In the genomic region with DNA sequence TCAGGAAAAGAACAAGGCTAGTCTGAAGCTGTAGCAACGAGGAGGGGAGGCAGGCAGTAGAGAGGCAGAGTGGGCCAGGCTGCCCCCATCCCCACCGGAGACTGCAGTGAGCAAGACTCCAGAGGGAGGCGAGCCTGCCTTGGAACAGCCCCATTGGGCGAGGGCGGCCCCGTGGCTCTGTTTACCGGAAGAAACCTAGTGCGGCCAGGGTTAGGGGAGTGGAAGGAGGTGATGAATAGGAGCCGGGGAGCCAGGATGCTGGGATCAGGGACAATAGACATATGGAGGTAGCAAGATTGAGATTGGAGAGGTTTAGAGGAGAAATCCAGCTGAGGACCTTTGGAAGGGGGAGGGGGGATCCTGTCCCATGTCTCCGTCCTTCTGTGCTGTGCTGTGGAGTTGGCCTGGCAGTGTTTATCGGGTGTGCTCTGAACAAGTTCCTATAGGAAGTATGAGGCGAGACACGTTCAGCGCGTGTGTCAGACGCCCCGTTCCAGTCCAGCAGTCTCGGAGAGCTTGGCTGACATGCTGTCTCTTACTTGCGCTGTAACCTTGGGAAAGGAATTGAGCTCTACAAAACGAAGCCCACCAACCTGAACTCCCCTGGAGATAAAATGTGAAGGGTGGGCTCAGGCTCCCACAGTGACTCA, we compare ENCODE assay signal across 9 mouse cellular contexts. TPM values are rescaled to one million over a fixed set of nuclear protein-coding genes. Genes with fewer than 3 reads are reported as not detected.
DNase-seq lines count a peak whose midpoint lies in the region; ATAC-seq lines count a peak whose summit lies in the region.
"Had no signal": no experiment of that assay in that cellular context is flagged by ENCODE, and none has a peak within 500 bp of the region (broad histone marks: within the 10 kb centered on the region; RNA-seq: fewer than 3 reads in every experiment).

No protein-coding gene starts in this region.

- peak overlapping the region; percentile 40 for H3K27ac ChIP-seq in heart, embryonic 12.5 days (ENCODE audit: poor library complexity, severe bottlenecking)
- 0 out of 2 replicates have a peak overlapping the region, but pooled peaks have one; percentile 28 for H3K27ac ChIP-seq in embryonic facial prominence, embryonic 13.5 days
- H3K27ac ChIP-seq in hindbrain, embryonic 16.5 days (ENCODE audit: low read depth, low read length), result no peak overlapping the region
- no peak overlapping the region for H3K27ac ChIP-seq in midbrain, embryonic 14.5 days (replicated peaks; ENCODE audit: low read depth, low read length)

- H3K4me3 ChIP-seq in heart, embryonic 12.5 days, result 0 out of 2 replicates have a peak overlapping the region, but pooled peaks have one; percentile 2
- peak overlapping the region; percentile 20 for H3K4me3 ChIP-seq in embryonic facial prominence, embryonic 13.5 days
- no peak overlapping the region for H3K4me3 ChIP-seq in hindbrain, embryonic 16.5 days (ENCODE audit: low read length)
- H3K4me3 ChIP-seq in midbrain, embryonic 14.5 days (replicated peaks; ENCODE audit: low read depth, low read length), result no peak overlapping the region

- peak; percentile 48 for ATAC-seq in heart, embryonic 12.5 days (ENCODE audit: insufficient number of reproducible peaks, low FRiP score)
- no peak for ATAC-seq in embryonic facial prominence, embryonic 13.5 days (ENCODE audit: insufficient number of reproducible peaks, insufficient read depth, low FRiP score, low TSS enrichment, low read depth)
- ATAC-seq in hindbrain, embryonic 16.5 days, result 0 out of 2 replicates have a peak, but pooled peaks have one; percentile 11
- no peak; the same call in 1 of the 2 replicates for ATAC-seq in midbrain, embryonic 14.5 days (ENCODE audit: low FRiP score, low TSS enrichment)

- peaks cover 68% of the 10 kb centered on the region for H3K4me1 ChIP-seq in heart, embryonic 12.5 days (replicated peaks)
- peaks cover 57% of the 10 kb centered on the region for H3K4me1 ChIP-seq in embryonic facial prominence, embryonic 13.5 days
- H3K4me1 ChIP-seq in hindbrain, embryonic 16.5 days (ENCODE audit: control insufficient read depth, insufficient read depth, low read depth, low read length), result peaks cover 39% of the 10 kb centered on the region
- peaks cover 49% of the 10 kb centered on the region for H3K4me1 ChIP-seq in midbrain, embryonic 14.5 days (ENCODE audit: control insufficient read depth, insufficient read depth, low read length)

- peak overlapping the region; percentile 33; the same call in 1 of the 2 replicates for H3K9ac ChIP-seq in heart, embryonic 12.5 days
- H3K9ac ChIP-seq in embryonic facial prominence, embryonic 13.5 days, result peak overlapping the region; percentile 49
- peak overlapping the region; percentile 24; the same call in 1 of the 2 replicates for H3K9ac ChIP-seq in hindbrain, embryonic 16.5 days (ENCODE audit: low read depth, low read length)
- H3K9ac ChIP-seq in midbrain, embryonic 14.5 days (replicated peaks; ENCODE audit: low read length), result peak overlapping the region; percentile 29; the same call in 1 of the 2 replicates

- H3K27me3 ChIP-seq in heart, embryonic 12.5 days (replicated peaks), result no peaks in the 10 kb centered on the region
- H3K27me3 ChIP-seq in embryonic facial prominence, embryonic 13.5 days, result no peaks in the 10 kb centered on the region; the same call in 1 of the 2 replicates
- H3K27me3 ChIP-seq in hindbrain, embryonic 16.5 days (replicated peaks; ENCODE audit: control insufficient read depth, insufficient read depth, low read length), result no peaks in the 10 kb centered on the region
- no peaks in the 10 kb centered on the region for H3K27me3 ChIP-seq in midbrain, embryonic 14.5 days (ENCODE audit: control insufficient read depth, insufficient read depth, low read length)

- H3K4me2 ChIP-seq in heart, embryonic 12.5 days, result peak overlapping the region; percentile 61
- H3K4me2 ChIP-seq in embryonic facial prominence, embryonic 13.5 days, result peak overlapping the region; percentile 52
- peak overlapping the region; percentile 37 for H3K4me2 ChIP-seq in hindbrain, embryonic 16.5 days (ENCODE audit: low read length)
- H3K4me2 ChIP-seq in midbrain, embryonic 14.5 days (ENCODE audit: low read length), result peak overlapping the region; percentile 43

- no peaks in the 10 kb centered on the region for H3K9me3 ChIP-seq in heart, embryonic 12.5 days (replicated peaks)
- H3K9me3 ChIP-seq in embryonic facial prominence, embryonic 13.5 days, result no peaks in the 10 kb centered on the region
- H3K9me3 ChIP-seq in hindbrain, embryonic 16.5 days (ENCODE audit: control insufficient read depth, low read length), result no peaks in the 10 kb centered on the region
- H3K9me3 ChIP-seq in midbrain, embryonic 14.5 days (ENCODE audit: control insufficient read depth, low read length), result no peaks in the 10 kb centered on the region

- 23% methylated on average over 20 of the region's 20 CpGs for WGBS in heart, embryonic 12.5 days
- 19% methylated on average over 20 of the region's 20 CpGs for WGBS in embryonic facial prominence, embryonic 13.5 days
- 15% methylated on average over 20 of the region's 20 CpGs for WGBS in hindbrain, embryonic 16.5 days
- 15% methylated on average over 20 of the region's 20 CpGs for WGBS in midbrain, embryonic 14.5 days

- no peak for DNase-seq in heart, adult 18-20 months
- DNase-seq in midbrain, embryonic 14.5 days, result peak; percentile 50
- DNase-seq in frontal cortex, postnatal 14 days (ENCODE audit: low spot score in 2 of 2), result no peak
- DNase-seq in thymus, adult 18-20 months, result no peak
- DNase-seq in spleen, adult 18-20 months, result no peak

- H3K36me3 ChIP-seq in heart, embryonic 12.5 days, result no peaks in the 10 kb centered on the region
- no peaks in the 10 kb centered on the region for H3K36me3 ChIP-seq in embryonic facial prominence, embryonic 13.5 days
- no peaks in the 10 kb centered on the region for H3K36me3 ChIP-seq in hindbrain, embryonic 16.5 days (ENCODE audit: control insufficient read depth, insufficient read depth, low read length)
- no peaks in the 10 kb centered on the region for H3K36me3 ChIP-seq in midbrain, embryonic 14.5 days (ENCODE audit: control insufficient read depth, insufficient read depth, low read length)

RNA-seq across cellular contexts. Expression of a gene that starts 17.7 kb away (rescaled TPM):
- polyA plus RNA-seq in heart, embryonic 12.5 days (2016; fragmentation: Nextera tagmentation; extraction: Ambion mirVana), result 0.22 and 0.66 TPM in 2 replicates
- under 1 TPM; 0.23 to 0.37 TPM for total RNA-seq in heart, adult 18-20 months (2021)
- polyA plus RNA-seq in embryonic facial prominence, embryonic 13.5 days (2015; fragmentation: Nextera tagmentation; extraction: Ambion mirVana), result 0.81 and 1.0 TPM in 2 replicates
- polyA plus RNA-seq in hindbrain, embryonic 16.5 days (2015; fragmentation: Nextera tagmentation; extraction: Ambion mirVana), result 4.0 and 4.1 TPM in 2 replicates
- polyA plus RNA-seq in midbrain, embryonic 14.5 days (2014; fragmentation: Nextera tagmentation; extraction: Ambion mirVana), result 3.5 and 4.5 TPM in 2 replicates
- total RNA-seq: common myeloid progenitor, adult 5-6 weeks had no signal

RNA-seq across cellular contexts. Expression of a gene that starts 31.1 kb away (rescaled TPM):
- 2.5 and 2.7 TPM in 2 replicates for polyA plus RNA-seq in heart, embryonic 12.5 days (2016; fragmentation: Nextera tagmentation; extraction: Ambion mirVana)
- total RNA-seq in heart, adult 18-20 months (2021), result 10 to 100 TPM; 23.4 to 28.7 TPM
- 3.3 and 5.0 TPM in 2 replicates for polyA plus RNA-seq in embryonic facial prominence, embryonic 13.5 days (2015; fragmentation: Nextera tagmentation; extraction: Ambion mirVana)
- 12.0 and 17.0 TPM in 2 replicates for polyA plus RNA-seq in hindbrain, embryonic 16.5 days (2015; fragmentation: Nextera tagmentation; extraction: Ambion mirVana)
- polyA plus RNA-seq in midbrain, embryonic 14.5 days (2014; fragmentation: Nextera tagmentation; extraction: Ambion mirVana), result 7.1 and 8.7 TPM in 2 replicates
- total RNA-seq: common myeloid progenitor, adult 5-6 weeks had no signal

Comparison
In these comparisons a context has a peak if more than half of its experiments do, and no peak if none do; other contexts are left out.
1. ATAC-seq: peak in heart, embryonic 12.5 days (single experiment) and hindbrain, embryonic 16.5 days (single experiment); none in embryonic facial prominence, embryonic 13.5 days (single experiment) and midbrain, embryonic 14.5 days (single experiment).
2. H3K27ac ChIP-seq: peak in heart, embryonic 12.5 days (single experiment) and embryonic facial prominence, embryonic 13.5 days (single experiment); none in hindbrain, embryonic 16.5 days (single experiment) and midbrain, embryonic 14.5 days (single experiment).
3. H3K4me3 ChIP-seq: peak in heart, embryonic 12.5 days (single experiment) and embryonic facial prominence, embryonic 13.5 days (single experiment); none in hindbrain, embryonic 16.5 days (single experiment) and midbrain, embryonic 14.5 days (single experiment).
4. Peak in every context shown above with its lines, with median percentiles within 50 percentile points of each other: H3K4me2 ChIP-seq and H3K9ac ChIP-seq.